Mouse (Mus musculus) heart, embryonic 12.5 days (tissue): ENCODE measurements around the gene Pole2. TPM values are rescaled to one million over a fixed set of nuclear protein-coding genes. Genes with fewer than 3 reads are reported as not detected.
A peak's percentile ranks its signal among the peaks of the same experiment; 100 is the strongest.

Source experiments
- ATAC-seq: fragments of 200-750 bp; cut with Nextera tagmentation; 2 replicates; pipeline ENCODE4 v1.8.0; 2017; ENCODE audit warnings: moderate TSS enrichment, moderate library complexity; ENCODE audit not compliant: insufficient number of reproducible peaks, low FRiP score
- H3K27ac ChIP-seq: fragments of 300-500 bp; sonication (generic); 2 replicates; pipeline ENCODE4 v1.5.1; 2016; ENCODE audit warnings: mild to moderate bottlenecking, moderate library complexity; ENCODE audit not compliant: poor library complexity, severe bottlenecking
- H3K27me3 ChIP-seq: fragments of 300-500 bp; sonication (generic); replicated peaks from 2 replicates; pipeline ENCODE4 v1.6.1; 2016; ENCODE audit warnings: mild to moderate bottlenecking, moderate library complexity
- H3K36me3 ChIP-seq: fragments of 300-500 bp; sonication (generic); 2 replicates; pipeline ENCODE4 v1.6.1; 2016; ENCODE audit warnings: mild to moderate bottlenecking, moderate library complexity
- H3K4me1 ChIP-seq: fragments of 300-500 bp; sonication (generic); replicated peaks from 2 replicates; pipeline ENCODE4 v1.6.1; 2016; ENCODE audit warnings: mild to moderate bottlenecking
- H3K4me2 ChIP-seq: fragments of 300-500 bp; sonication (generic); 2 replicates; pipeline ENCODE4 v1.6.1; 2016; ENCODE audit warnings: mild to moderate bottlenecking, moderate library complexity
- H3K4me3 ChIP-seq: fragments of 300-500 bp; sonication (generic); 2 replicates; pipeline ENCODE4 v1.5.1; 2016; ENCODE audit warnings: mild to moderate bottlenecking
- H3K9ac ChIP-seq: fragments of 300-500 bp; sonication (generic); 2 replicates; pipeline ENCODE4 v1.6.1; 2016; ENCODE audit warnings: mild to moderate bottlenecking, moderate library complexity
- H3K9me3 ChIP-seq: fragments of 300-500 bp; sonication (generic); replicated peaks from 2 replicates; pipeline ENCODE4 v1.6.1; 2016; ENCODE audit warnings: mild to moderate bottlenecking, moderate library complexity
- WGBS: fragments of 180-500 bp; shearing (Covaris S2); methylation state at CpG from one replicate; pipeline ENCODE4 v1.1.7; 2016; 5-methylcytosine and 5-hydroxymethylcytosine counted together
- microRNA-seq: library from miRNA; unstranded; fragments of <30 nt; microRNA quantifications from one replicate; pipeline ENCODE4, GENCODE M21; 2017
- polyA plus RNA-seq: library from polyadenylated mRNA; unstranded; fragments of >200 nt; fragmentation: Nextera tagmentation; extraction: Ambion mirVana; gene quantifications from 2 replicates; pipeline ENCODE4 v1.2.1, GENCODE M21; 2016

Pole2 gene
- polyA plus RNA-seq, 1 experiment from 2014 or later = 16.7 TPM

GRCm38 (mm10) chr12:69158366-69158764, 69.6 kb downstream of the Pole2 start:
- Histone ChIP-seq H3K4me3 (peak overlapping the region; percentile 96), H3K27ac (peak overlapping the region; percentile 98), H3K36me3 (peaks cover 22% of the 10 kb centered on the region), H3K4me1 (peaks cover 10% of the 10 kb centered on the region), H3K27me3 (no peaks in the 10 kb centered on the region), H3K4me2 (peak overlapping the region; percentile 70), H3K9me3 (no peaks in the 10 kb centered on the region), H3K9ac (peak overlapping the region; percentile 99)
- ATAC-seq = no peak
- under 1% methylated on average over 19 of the region's 19 CpGs for WGBS

- peak overlapping the region; percentile 70; the same call in 1 of the 2 replicates for H3K4me2 ChIP-seq
- no peak for ATAC-seq
- no peaks in the 10 kb centered on the region for H3K9me3 ChIP-seq
- no peak overlapping the region for H3K27ac ChIP-seq
- no peaks in the 10 kb centered on the region for H3K27me3 ChIP-seq
- no peak overlapping the region for H3K9ac ChIP-seq
- 84% methylated on average over 2 of the region's 2 CpGs for WGBS
- peaks cover 22% of the 10 kb centered on the region for H3K36me3 ChIP-seq
- H3K4me3 ChIP-seq = no peak overlapping the region
- peaks cover 10% of the 10 kb centered on the region for H3K4me1 ChIP-seq
Measured at GRCm38 (mm10) chr12:69157107-69157506, 70.9 kb downstream of the Pole2 start.

GRCm38 (mm10) chr12:69156436-69156835, 71.6 kb downstream of the Pole2 start:
- no peak overlapping the region for H3K4me2 ChIP-seq
- WGBS = 80% methylated on average over 4 of the region's 4 CpGs
- no peak overlapping the region for H3K4me3 ChIP-seq
- H3K4me1 ChIP-seq = peaks cover 10% of the 10 kb centered on the region
- peaks cover 22% of the 10 kb centered on the region for H3K36me3 ChIP-seq
- no peak for ATAC-seq
- no peak overlapping the region for H3K27ac ChIP-seq
- H3K9me3 ChIP-seq = no peaks in the 10 kb centered on the region
- no peak overlapping the region for H3K9ac ChIP-seq
- H3K27me3 ChIP-seq = no peaks in the 10 kb centered on the region

- peaks cover 22% of the 10 kb centered on the region for H3K36me3 ChIP-seq
- no peak overlapping the region for H3K27ac ChIP-seq
- H3K27me3 ChIP-seq = no peaks in the 10 kb centered on the region
- ATAC-seq = no peak
- no peak overlapping the region for H3K9ac ChIP-seq
- WGBS = 81% methylated on average over 2 of the region's 2 CpGs
- H3K4me3 ChIP-seq = no peak overlapping the region
- no peaks in the 10 kb centered on the region for H3K9me3 ChIP-seq
- no peak overlapping the region for H3K4me2 ChIP-seq
- peaks cover 10% of the 10 kb centered on the region for H3K4me1 ChIP-seq
Measured at GRCm38 (mm10) chr12:69155923-69156322, 72.1 kb downstream of the Pole2 start.

Small RNAs within 50 kb of the gene (microRNA-seq; reads per million reads assigned to microRNA genes)
- gene Gm47287 (not detected), gene Gm47295 (1.7 reads per million)

Other genes starting within 250 kb of the Pole2 start
- 1,310 and 1,336 TPM in 2 replicates for gene Rps29, start 69.0 kb downstream of the Pole2 start, polyA plus RNA-seq
- gene Lrr1, start 59.4 kb downstream of the Pole2 start, polyA plus RNA-seq = 16.1 and 17.5 TPM in 2 replicates
- 572 and 579 TPM in 2 replicates for gene Rpl36al, start 44.1 kb downstream of the Pole2 start, polyA plus RNA-seq
- 56.2 and 56.8 TPM in 2 replicates for gene Mgat2, start 44.0 kb downstream of the Pole2 start, polyA plus RNA-seq
- 18.5 and 19.4 TPM in 2 replicates for gene Gm49383, start 31.1 kb downstream of the Pole2 start, polyA plus RNA-seq
- gene Dnaaf2, start 29.8 kb downstream of the Pole2 start, polyA plus RNA-seq = 8.1 and 9.1 TPM in 2 replicates
- 16.0 and 19.2 TPM in 2 replicates for gene Gm49384, start 23.9 kb downstream of the Pole2 start, polyA plus RNA-seq
- 7.7 and 8.0 TPM in 2 replicates for gene Klhdc1, start 13.0 kb upstream of the Pole2 start, polyA plus RNA-seq
- 142 and 144 TPM in 2 replicates for gene Klhdc2, start 68.5 kb upstream of the Pole2 start, polyA plus RNA-seq
- 69.5 and 71.0 TPM in 2 replicates for gene Nemf, start 129.0 kb upstream of the Pole2 start, polyA plus RNA-seq
- gene Arf6, start 144.0 kb upstream of the Pole2 start, polyA plus RNA-seq = 53.9 and 55.7 TPM in 2 replicates
- 1.1 and 2.4 TPM in 2 replicates for gene Gm9887, start 144.3 kb upstream of the Pole2 start, polyA plus RNA-seq